Mouse (Mus musculus): ENCODE results near the gene Moap1. TPM values are rescaled to one million over a fixed set of nuclear protein-coding genes. Genes with fewer than 3 reads are reported as not detected.
A peak's percentile ranks its signal among the peaks of the same experiment; 100 is the strongest.

Gene Moap1
- total RNA-seq, 1 experiment from 2014 or later, result 8.3 TPM

DNA sequence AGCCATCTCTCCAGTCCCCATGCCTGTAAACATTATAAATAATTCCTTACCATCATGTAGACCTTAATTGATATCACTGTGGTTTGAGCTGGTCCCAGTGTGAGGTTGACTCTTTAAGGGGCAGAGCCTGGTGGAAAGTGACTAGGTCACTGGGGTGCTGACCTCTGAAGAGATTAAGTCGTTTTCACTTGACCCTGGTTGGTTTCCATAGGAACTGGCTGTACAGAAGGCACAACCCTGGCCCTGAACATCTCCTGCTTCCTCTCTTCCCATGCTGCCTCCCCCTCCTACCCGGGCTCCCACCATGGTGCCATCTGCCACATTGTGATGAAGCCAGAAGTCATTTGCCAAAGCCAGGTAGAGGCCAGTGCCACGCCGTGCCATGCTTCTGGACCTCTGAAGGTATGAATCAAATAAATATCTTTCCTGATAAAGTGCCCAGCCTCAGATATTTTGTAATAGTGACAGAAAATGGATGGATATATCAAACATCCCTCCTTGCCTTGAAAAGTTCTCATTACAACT, 32.5 kb downstream of the Moap1 start:
- ATAC-seq (ENCODE audit: extremely low read depth, insufficient number of reproducible peaks, low FRiP score, poor library complexity, severe bottlenecking), result no peak

DNA sequence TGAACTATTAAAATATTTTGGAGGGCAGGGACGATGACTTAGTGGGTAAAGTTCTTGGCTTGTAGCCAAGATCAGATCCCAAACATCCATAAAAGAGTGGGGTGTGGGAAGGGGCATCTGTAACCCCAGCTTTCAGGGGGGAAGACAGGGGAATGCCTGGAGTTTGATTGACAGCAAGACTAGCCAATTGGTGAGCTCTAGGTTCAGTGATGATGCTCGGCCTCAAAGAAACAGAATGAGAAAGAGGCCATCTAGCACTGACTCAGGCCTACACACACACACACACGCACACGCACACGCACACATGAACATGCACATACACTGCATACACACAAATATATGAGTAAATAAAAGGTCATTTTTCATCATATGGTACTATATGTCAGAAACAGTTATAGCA, 33.6 kb downstream of the Moap1 start:
- no peak for ATAC-seq (ENCODE audit: extremely low read depth, insufficient number of reproducible peaks, low FRiP score, poor library complexity, severe bottlenecking)

DNA sequence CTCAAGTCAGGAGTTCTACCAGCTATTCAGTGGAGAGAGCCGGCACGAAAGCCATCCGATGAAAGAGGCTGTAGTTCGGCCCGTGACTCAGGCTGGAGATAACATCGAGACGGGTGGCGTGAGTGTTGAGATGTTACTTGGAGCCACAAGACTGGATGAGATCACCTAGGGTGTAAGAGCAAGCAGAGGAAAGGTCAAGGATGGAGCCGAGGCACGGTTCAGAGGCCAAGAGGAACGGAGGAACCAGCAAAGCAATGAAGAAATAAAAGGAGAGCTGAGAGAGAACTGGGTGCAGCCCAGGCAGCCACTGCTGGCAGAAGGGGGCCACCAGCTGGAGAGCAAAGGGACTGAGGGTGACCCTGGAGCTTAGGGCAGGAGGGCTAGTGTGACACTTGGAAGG, 35.2 kb downstream of the Moap1 start:
- no peak for ATAC-seq (ENCODE audit: extremely low read depth, insufficient number of reproducible peaks, low FRiP score, poor library complexity, severe bottlenecking)

DNA sequence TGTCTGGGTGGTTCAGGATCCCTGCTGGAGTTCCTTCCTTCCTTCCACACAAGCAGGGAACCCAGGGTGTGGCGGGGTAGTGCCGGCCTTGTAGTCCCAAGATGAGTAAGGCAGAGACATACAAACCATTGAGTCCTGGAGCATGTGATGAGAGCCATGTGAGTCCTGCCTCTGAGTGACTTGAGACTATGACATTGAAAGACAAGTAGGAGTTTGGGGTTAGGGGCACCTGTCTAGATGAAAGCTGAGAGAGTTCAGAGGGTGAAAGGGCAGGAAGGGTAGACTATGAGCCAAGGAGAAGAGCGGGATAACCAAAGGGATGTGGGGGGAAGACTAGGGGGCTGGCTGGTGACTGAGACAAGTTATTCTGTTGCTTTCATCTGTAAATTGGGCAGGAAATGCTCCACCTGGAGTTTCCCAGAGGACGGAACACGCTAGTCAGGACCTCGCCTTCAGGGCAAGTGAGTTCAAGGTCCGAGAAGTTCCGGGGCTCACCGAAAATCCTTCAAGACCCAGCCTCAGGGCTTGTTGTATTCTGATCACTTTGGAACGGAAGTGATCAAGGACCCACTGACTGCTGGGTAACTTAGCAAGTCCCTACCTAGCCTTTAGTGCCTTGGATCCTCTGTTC, 36.5 kb downstream of the Moap1 start:
- ATAC-seq (ENCODE audit: extremely low read depth, insufficient number of reproducible peaks, low FRiP score, poor library complexity, severe bottlenecking), result no peak

DNA sequence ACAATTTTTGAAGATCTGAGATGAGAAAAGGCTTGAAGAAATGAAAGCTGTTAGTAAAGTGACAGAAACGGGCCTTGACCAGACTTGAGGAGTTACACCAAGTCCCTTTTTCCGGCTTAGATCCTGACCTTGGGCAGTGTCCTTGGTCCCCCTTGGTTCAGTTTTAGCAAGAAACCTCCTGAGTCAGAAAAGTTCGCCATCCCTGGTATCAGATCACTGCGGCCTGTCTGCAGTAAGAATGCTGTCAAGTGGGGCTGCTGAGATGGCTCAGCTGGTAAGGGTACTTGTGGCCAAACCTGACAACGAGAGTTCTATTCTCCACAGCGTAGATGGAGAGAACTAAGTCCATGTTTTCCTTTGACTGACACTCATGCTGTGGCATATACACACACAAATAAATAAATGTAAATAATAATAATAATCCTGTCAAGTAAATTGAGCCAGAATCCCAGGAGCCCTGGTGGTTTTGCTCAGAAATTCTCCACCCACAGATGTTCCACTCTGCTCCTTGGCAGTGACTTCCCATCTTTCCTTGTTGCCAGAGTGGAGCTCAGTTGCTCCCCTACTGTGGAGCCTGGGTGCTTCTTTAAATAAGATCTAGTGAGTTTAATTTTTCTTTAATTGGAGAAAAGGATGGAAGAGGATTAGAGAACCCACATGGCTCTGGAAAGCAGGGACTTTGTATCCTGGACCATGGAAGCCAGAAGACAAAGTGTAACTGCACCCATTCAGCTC, 37.4 kb downstream of the Moap1 start:
- ATAC-seq (ENCODE audit: extremely low read depth, insufficient number of reproducible peaks, low FRiP score, poor library complexity, severe bottlenecking), result no peak

DNA sequence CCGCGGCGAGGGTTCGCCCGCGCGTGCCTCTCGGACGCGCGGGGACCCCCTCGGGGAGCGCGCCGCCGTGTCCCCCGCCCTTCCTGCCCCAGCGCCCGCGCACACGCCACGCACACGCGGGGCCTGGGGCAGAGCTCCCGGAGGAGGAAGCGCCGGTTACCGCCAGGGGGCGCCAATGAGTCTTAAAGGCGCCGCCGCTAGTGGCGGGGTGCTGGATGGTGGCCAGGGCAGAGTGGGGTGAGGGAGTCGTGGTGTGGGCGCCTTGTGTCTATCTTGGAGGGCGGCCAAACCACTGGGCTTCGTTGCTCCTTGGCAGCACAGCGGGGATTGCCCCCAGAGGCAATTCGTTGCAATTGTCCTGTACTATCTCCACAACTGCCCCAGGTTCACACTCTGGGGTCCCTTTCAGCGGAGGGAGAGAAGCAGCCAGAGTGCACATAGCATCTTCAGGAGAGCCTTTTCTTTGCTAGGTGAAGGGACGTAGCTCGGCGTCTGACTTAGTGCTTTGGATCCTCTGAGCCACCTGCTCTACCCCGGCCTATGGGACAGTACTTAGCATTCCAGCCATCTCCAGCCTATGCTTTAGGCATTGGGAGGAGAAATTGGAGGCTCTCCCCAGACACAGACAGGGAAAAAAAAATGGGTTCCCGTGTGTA, 38.1 kb downstream of the Moap1 start:
- peak; percentile 74 for ATAC-seq (ENCODE audit: extremely low read depth, insufficient number of reproducible peaks, low FRiP score, poor library complexity, severe bottlenecking)

DNA sequence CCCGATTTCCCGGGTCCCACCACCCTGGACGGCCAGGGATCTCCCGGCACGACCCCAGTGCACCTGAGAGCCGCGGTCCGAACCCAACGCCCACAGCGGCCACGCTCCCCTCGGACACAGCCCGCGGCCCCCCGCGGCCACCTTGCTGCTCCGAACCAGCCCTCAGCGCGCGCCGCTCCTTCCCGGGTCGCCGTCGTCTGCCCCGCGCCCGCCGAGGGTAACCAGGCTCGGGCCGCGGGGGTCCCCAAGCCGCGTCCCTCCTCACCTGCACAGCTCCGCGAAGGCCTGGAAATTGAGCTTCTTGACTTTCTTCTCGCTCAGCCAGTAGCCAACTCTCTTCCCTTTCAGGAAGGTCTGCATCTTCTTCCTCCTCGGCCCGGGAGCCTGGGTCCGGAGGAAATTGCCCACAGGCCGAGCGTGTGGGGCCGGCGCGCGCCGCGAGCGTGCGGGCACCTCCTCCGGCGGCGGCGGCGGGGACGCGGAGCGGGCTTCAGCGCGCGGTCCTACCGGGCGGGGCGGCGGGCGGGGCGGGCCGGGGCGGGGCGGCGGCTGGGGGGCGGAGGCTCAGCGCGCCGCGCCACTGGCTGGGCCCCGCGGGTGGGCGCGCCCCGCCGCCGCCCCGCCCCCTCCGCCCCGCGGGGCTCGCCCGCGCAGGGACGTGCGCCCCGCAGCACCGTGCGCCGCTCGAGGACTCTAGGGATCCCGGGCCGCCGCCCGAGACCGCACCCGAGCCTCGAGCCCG, 38.8 kb downstream of the Moap1 start, which contains the start of gene Itpk1:
Gene Itpk1 (minus strand): TSS at position 474 of the 742 bp plus-strand sequence.
- no peak; the same call in 1 of the 2 replicates for ATAC-seq (ENCODE audit: extremely low read depth, insufficient number of reproducible peaks, low FRiP score, poor library complexity, severe bottlenecking)

DNA sequence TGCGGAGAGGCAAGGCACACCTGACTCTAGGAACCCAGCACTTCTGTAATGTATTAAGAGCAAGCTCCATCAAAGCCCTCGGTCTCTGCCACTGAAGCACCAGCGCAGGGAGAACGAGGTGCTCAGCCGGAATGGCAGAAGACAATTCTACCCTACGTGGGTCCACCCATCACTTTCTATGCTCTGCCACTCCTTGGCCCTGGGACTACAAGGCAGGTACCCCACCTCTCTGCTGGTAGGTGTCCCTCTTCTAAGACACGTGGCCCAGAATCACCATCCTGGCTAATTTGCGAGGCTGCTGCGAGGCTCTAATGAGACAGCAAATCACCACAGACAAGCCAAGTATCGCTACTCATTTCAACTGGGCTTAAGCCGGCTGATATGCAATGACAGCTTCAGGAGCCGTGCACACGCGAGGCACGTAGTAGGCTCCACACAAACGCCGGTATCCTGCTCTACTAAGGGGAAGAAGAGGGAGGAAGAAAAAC, 39.5 kb downstream of the Moap1 start:
- no peak for ATAC-seq (ENCODE audit: extremely low read depth, insufficient number of reproducible peaks, low FRiP score, poor library complexity, severe bottlenecking)

DNA sequence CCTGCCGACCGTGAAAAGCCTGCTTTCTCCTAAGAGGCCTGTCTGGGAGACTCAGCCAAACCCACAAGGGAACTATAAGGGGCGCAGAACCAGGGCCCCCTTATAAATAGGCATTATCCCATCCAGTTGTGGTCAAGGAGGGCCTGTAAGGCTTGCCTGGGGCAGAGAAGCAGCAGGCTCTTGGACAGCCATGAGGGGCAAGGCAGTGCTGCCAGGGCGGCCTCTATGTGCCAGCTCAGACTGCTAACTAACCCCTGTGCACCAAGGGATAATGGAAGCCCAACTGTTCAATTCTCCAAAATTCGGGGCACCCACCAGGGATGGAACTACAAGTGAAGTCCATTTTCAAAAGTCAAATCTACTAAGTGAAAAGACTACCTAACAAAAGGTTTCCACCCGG, 40.0 kb downstream of the Moap1 start:
- ATAC-seq (ENCODE audit: extremely low read depth, insufficient number of reproducible peaks, low FRiP score, poor library complexity, severe bottlenecking), result no peak

DNA sequence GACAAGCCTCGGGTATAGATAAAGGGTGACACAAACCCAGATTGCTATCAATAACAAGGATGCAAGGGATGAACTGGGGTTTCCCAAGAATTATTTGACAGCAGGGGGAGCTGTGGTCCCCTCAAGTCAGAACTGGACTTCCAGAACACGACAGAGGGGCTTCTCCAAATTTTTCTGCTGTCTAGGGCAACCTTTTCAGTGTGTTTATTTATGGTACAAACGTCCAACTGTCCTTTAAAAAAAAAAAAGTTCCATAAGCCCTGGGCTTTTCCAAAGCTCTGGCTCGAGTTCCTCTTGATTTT, 40.4 kb downstream of the Moap1 start:
- no peak for ATAC-seq (ENCODE audit: extremely low read depth, insufficient number of reproducible peaks, low FRiP score, poor library complexity, severe bottlenecking)

DNA sequence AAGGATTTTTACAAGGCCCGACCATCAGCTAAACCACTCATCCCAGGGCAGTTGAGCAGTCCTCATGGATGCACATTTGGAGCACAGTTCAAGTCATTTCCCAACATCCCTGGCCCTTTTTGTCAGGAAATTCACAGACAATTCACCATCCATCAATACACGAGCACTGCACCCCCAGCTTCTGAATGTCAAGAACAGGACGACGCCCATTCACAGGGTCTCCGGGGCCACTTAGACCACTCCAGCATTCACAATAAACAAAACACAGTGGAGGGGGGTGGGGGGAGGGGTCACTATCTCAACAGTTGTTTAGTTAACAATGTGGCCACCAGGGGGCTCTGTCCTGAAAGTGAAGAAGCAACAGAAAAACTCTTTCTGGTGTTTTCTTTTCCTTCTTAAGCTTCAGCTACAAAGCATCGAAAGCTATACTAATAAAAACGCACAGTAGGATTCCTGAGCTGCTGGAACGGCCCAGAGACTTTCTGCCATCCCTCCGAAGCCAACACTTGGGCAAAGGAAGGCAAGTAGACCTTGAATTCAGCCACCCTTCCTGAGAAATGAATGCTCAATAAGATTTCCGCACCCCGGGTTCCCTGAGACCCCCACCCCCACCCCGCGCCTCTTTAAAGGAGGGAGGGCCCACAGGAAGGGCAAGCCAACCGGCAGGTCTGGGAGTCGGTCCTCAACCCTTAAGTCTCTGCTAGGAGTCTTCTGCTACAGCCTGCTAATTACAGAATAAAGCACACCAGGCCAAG, 40.9 kb downstream of the Moap1 start:
- peak; percentile 23; the same call in 1 of the 2 replicates for ATAC-seq (ENCODE audit: extremely low read depth, insufficient number of reproducible peaks, low FRiP score, poor library complexity, severe bottlenecking)

DNA sequence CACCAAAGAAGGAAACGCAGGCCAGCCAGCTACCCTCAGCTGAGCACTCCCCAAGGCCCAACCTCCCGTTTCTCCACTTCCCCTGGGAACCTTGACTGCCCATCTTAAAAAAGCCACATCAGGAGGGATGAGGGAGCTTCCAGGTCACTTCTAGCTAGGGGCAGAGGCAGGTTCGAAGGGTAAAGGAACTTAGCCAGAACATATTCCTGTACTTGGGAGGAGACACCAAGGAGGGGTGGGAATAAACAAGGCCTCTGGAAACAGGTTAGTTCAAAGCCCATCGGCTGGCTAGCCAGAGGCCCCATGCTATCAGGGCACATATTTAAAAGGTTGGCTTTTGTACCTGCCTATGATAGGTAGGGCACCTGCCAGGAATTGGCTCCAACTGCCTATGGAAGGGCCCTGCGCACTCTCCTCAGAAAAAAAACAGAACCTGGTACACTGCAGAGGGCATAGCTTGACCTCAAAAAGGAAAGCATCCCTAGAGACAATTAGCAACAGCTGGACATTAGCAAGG, 41.7 kb downstream of the Moap1 start:
- ATAC-seq (ENCODE audit: extremely low read depth, insufficient number of reproducible peaks, low FRiP score, poor library complexity, severe bottlenecking), result no peak

DNA sequence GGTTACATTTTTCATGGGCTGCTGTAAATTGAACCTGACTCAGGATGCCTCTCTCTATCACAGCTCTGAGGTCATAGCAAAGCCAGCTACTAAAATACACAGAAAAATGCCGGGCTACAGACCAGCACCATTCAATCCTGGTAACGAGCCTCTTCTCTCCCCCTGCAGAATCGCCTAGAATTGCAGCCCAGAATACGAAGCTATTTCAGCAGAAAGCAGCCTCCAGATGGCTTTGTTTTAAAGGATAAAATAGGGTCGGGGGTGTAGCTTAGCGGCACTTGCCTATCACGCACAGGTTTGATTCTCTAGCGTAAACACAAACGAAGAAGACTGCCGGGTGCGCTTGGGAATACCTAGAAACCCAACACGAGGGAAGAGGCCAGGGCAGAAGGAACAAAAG, 43.0 kb downstream of the Moap1 start:
- ATAC-seq (ENCODE audit: extremely low read depth, insufficient number of reproducible peaks, low FRiP score, poor library complexity, severe bottlenecking), result no peak

DNA sequence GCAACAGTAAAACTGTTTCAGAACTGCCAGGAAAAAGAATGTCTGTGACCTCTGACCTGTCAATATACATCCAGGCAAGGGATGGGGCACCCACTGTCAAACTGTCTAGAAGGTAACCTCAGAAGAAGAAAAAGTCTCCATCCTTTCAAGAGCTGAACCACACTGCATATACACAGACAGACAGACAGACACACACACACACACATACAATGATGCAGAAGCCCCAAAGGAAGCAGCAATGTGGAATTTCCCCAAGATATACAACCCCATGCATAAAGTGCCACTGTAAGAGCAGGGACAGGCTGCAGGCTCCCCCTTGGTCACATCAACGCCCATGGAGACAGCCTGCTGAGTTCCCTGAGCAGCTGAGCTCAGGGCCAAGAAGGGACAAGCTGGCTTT, 44.3 kb downstream of the Moap1 start:
- ATAC-seq (ENCODE audit: extremely low read depth, insufficient number of reproducible peaks, low FRiP score, poor library complexity, severe bottlenecking), result no peak

DNA sequence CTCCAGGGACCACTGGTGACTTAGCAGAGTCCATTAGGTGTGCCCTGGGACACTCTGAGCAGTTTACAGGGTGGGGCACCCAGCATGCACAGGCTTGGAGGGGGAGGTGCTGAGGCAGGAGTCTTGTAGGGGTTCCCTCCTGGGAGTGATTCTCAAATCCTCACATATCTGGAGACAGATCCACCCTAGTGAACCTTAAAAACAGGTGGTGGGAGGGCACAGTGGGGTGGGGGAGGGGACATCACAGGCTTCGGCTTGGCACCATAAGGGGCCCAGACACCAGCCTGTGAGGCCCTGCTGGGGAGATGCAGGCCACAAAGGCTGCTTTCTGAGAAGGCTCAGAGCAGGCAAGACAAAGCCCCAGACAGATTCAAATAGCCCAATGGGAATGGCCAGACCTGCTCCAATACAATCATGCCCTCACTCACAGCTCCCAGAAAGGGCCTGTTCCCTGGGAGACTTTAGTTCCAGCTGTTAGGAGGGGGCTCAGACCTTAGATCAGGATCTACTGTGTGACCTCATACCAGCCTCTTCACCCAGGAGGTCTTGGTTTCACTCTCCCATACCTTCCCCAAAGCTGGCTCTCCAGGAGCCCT, 45.3 kb downstream of the Moap1 start:
- no peak for ATAC-seq (ENCODE audit: extremely low read depth, insufficient number of reproducible peaks, low FRiP score, poor library complexity, severe bottlenecking)

DNA sequence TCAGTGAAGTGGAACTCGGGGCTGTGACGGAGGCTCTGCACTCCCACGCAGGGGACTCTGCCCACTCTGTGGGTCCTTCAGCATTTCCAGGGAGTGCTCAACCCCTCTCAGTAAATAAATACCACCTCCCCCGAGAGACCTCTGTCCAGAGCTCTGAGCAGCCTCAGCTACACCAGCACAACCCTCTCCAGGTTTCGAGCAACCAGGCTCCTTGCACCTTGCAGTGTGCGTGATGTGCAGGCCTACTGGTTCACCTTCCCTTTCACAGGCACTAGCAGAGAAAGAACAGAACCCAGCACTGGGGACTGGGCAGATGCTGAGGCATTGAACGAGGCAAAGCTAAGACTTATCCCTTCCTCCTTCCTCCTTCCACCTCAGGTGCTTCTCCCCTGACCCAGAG, 46.1 kb downstream of the Moap1 start:
- no peak for ATAC-seq (ENCODE audit: extremely low read depth, insufficient number of reproducible peaks, low FRiP score, poor library complexity, severe bottlenecking)

DNA sequence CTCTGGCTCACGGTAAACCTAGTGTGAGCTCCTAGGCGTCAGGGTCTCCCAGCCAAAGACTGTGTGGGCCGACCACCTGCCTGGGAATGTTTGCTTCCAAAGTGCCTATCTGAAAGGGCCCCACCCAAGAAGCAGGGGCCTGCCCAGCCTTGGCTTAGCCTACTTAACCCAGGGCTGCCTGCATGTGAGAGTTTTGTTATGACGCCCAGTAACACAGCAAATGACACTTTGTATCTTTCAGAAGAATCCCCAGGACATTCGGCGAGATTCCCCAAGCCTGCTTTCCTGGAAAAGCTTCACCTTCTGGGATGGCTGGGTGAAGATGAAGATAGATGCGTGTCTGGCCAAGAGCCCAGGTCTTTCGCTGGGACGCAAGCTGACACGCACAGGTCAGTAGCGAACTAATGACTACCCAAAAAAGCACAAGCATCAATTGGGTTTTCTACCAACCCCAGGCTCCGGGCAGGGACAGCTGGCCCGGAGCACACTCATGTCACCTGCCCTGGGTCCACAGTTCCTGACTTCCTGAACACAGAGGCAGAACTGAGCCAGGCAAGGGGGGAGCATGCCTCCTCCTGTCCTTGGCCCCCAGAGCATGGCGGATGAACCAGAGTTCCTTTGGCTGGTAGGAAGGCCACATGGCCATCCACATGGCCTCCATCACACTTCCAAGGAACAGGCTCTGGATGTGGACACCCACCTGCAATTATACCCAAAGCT, 46.7 kb downstream of the Moap1 start:
- ATAC-seq (ENCODE audit: extremely low read depth, insufficient number of reproducible peaks, low FRiP score, poor library complexity, severe bottlenecking), result no peak
